Mouse (Mus musculus): ENCODE results near the gene Rictor.
A peak's percentile ranks its signal among the peaks of the same experiment; 100 is the strongest.

The Rictor gene

GRCm38 (mm10) chr15:6707936-6708525, at the start of gene Rictor:
Gene Rictor (plus strand): TSS chr15:6708379.
- DNase-seq: peak; percentile 90 to 91

DNA sequence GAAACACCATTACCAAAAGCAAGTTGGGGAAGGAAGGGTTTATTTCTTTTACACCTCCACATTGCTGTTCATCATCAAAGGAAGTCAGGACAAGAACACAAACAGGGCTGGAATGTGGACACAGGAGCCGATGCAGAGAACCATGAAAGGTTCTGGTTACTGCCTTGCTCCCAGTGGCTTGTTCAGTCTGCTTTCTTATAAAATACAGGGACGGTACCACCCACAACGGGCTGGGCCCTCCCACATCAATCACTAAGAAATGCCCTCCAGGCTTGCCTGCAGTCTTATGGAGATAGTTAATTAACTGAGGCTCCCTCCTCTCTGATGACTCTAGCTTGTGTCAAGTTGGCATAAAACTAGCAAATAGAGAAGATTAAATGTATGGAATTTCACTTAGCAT, 46.2 kb upstream of the Rictor start:
- DNase-seq: no peak

GRCm38 (mm10) chr15:6663991-6664390, 44.2 kb upstream of the Rictor start:
- DNase-seq: no peak

- no peak for DNase-seq
These were observed 42.1 kb upstream of the Rictor start for GRCm38 (mm10) chr15:6666072-6666471.

GRCm38 (mm10) chr15:6668793-6669437, 39.3 kb upstream of the Rictor start:
- no peak for DNase-seq

GRCm38 (mm10) chr15:6678479-6678878, 29.7 kb upstream of the Rictor start:
- no peak for DNase-seq

GRCm38 (mm10) chr15:6702164-6702563, 6.0 kb upstream of the Rictor start:
- peak in 1 of 2 experiments; percentile 24 for DNase-seq

DNA sequence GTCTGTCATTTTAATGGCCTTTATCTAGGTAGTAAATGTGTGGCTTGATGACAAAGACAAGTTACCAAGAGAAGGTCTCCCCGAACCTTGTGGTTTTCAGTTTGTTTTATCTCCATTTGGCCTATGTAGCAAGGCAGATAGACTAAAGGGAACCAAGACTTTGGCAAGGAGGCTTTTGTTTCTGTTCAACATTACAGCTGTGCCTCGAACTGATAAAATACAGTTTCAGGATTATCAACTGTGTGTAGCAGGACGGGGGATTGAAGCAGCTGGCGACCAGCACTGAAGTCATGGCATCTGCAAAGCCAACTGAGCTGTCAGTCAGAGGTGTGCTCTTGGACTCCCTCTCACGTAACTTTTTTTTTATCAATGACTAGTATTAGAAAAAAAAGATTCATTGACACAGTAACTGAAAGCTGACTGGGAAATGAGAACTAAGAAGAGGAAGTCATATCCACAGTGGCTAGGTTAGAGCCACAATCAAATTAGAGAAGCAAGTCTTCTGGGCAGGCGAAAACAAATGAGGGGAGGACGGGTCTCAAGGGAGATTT, 2.8 kb upstream of the Rictor start:
- DNase-seq: no peak

GRCm38 (mm10) chr15:6707551-6707935, 636 bp upstream of the Rictor start:
- peak; percentile 60 to 68 for DNase-seq

DNA sequence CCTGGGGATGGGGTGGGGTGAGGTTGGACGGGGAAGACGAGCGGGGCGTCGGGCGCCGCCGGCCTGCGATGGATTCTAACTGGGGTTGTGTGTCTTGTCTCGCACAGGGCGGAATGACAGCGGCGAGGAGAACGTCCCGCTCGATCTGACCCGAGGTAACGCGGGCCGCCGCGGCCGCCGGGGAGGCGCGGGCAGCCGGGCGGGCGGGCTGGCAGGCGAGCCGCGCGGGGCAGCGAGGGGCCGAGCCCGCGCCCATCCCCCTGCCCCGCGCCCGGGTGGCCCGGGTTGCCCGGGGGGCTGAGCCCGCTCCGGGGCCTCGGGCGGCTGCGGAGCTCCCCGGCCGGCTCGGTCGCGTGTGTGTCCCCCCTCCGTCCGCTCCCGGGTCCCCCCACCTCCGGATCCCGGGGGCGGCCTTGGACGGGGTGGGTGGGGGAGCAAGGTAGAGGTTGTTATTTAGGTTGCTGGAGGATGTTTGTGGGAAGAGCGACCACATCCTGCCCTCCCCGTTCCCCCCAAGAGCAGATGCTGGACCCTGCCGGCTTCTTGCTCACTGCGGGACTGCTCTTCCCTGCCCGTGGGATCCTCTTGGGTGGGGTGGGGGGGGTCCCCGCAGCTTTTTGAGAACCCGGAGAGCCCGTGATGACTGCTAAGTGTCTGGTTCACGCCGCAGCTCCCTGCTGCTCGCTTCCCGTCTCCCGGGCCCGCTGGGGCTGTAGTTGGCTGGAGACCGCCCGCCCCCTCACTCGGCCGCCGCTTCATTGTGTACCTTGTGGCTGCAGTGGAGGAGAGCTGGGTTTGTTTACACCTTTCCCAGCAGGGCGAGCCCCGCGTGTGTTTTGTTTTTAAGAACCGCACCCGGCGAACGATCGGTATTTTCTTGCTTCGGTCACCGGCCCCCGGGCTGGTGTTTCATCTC, 605 bp downstream of the Rictor start:
- DNase-seq: peak; percentile 37 to 51

DNA sequence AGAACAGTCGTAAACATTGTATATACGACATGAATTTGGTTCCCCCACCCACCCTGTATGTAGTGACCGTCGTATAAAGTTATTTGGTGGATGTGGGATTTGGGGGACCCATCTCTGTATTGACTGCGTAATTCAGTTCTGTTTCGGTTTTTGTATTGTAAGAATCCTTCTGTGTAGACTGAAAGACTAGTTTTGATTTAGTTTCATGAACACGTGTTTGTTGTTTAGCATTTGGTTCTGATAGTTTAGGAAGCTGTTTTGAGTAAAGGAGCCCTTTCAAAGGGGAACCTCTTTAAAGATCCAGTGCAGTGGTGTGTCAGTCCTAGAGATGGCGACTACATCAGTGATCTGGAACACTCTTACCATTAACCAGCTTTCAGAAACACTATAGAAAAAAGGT, 1.4 kb downstream of the Rictor start:
- DNase-seq: no peak

GRCm38 (mm10) chr15:6710341-6710740, 2.2 kb downstream of the Rictor start:
- DNase-seq: no peak

DNA sequence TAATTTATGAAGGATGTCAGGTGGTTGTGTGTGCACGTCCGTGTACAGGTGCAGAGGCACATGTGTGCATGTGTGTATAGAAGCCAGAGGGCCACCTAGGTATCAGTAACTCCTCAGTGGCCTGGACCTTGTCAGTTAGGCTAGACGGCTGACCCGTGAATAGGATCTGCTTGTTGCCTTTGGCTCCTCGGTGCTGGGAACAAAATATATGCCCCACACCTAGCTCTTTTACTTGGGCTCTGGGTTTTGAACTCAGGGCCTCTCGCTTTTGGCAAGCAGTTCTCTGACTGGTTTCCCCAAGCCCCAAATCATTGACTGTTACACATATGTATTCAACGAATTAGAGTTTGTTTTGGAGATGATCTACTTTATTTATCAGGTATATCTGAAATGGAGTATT, 3.0 kb downstream of the Rictor start:
- no peak for DNase-seq

- DNase-seq: no peak
These were observed 6.6 kb downstream of the Rictor start for GRCm38 (mm10) chr15:6714819-6715218.

- DNase-seq: no peak
These were observed 7.1 kb downstream of the Rictor start for GRCm38 (mm10) chr15:6715237-6715636.

- no peak for DNase-seq
These were observed 13.2 kb downstream of the Rictor start for GRCm38 (mm10) chr15:6721385-6721784.

- DNase-seq: no peak
These were observed 13.6 kb downstream of the Rictor start for GRCm38 (mm10) chr15:6721802-6722201.

- DNase-seq: no peak
These were observed 14.4 kb downstream of the Rictor start for GRCm38 (mm10) chr15:6722405-6723176.

GRCm38 (mm10) chr15:6723338-6723737, 15.2 kb downstream of the Rictor start:
- DNase-seq: no peak

DNA sequence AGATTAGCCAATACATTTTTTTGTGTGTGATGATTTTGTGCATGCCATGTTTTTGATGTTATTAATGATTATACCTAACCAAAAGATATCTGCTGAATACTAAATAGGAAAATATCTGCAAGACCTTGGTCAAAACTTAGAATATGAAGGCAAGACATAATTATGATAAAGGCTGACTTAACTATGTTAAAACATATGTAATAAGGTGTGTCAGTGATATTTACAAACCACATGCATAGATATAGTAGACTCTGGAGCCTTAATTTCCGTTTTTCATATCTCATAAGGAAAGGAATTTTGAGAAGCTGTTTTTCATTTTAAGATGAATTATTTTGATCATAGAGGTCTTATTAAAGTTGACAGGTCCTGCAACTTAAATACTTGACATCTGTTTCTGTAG, 16.3 kb downstream of the Rictor start:
- no peak for DNase-seq

GRCm38 (mm10) chr15:6726130-6726808, 18.1 kb downstream of the Rictor start:
- no peak for DNase-seq

GRCm38 (mm10) chr15:6733076-6733475, 24.9 kb downstream of the Rictor start:
- DNase-seq: no peak
